Mouse (Mus musculus) erythroblast, embryonic 14.5 days (primary cell): ENCODE data around the gene Apoc1.

ENCODE experiments used
- GATA1 ChIP-seq: IDR thresholded peaks from 2 replicates; pipeline ENCODE4 v1.6.1; 2012; ENCODE audit warnings: low read length, inconsistent platforms, mixed read lengths
- TAL1 ChIP-seq: IDR thresholded peaks from 3 replicates; pipeline ENCODE4 v1.6.1; 2012; ENCODE audit warnings: low read length, inconsistent platforms, mixed read lengths

DNA sequence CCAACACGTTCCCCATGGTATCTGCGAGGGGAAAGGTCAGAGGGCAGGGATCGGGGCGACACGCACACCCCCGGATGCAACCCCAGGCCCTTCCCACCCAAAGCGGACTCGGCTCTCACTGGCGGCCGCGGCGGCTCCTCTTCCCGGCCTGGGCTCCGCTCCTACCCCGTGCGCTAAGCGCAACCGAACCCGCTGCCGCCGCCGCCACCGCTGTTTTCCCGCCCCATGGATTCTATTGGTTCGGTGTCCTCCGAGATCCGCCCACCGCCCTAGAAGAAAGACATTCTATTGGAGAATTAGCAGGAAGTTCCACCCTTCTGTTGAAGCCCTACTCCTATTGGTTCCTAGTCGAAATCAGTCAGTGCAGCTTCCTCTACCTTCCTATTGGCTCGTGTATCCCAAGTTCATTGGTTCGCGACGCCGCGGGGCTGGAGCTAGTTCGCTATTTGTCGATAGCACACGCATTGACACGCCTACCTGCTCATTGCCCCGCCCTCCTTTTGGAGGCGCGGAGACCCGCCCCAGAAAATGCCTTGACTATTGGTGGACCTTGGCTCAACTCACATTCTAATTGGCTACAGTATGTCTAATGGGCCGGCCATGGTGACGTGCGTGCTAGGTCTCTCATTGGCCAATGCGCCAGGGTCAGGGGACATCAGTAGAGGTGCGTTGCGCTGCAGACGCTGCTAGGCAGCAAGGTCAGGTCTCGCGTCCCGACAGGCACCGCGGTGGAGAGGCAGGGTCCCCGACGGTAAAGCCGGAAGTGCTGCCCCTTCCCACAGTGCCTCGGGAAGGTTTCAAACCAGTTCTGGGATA is 23.0 kb upstream of the Apoc1 start, which contains the start of gene Tomm40:
- TF ChIP-seq GATA1 (no peak), TAL1 (no peak)
